Mouse (Mus musculus) G1E (cell line): ENCODE measurements at regions not wholly inside any gene's neighbourhood (a gene's known extent, or its start where the extent isn't known, plus 50 kb on each side); places are given as distances from the start of the nearest gene placed in this dataset.

Source experiments
- CTCF ChIP-seq: IDR thresholded peaks from 2 replicates; pipeline ENCODE4 v1.5.1; 2012; ENCODE audit warnings: low read depth, low read length, inconsistent platforms, mixed read lengths
- GATA1 ChIP-seq: IDR thresholded peaks from 2 replicates; pipeline ENCODE4 v1.6.1; 2012; ENCODE audit warnings: borderline replicate concordance, low read length, inconsistent platforms, mixed read lengths
- GATA2 ChIP-seq: IDR thresholded peaks from 2 replicates; pipeline ENCODE4 v1.6.1; 2012; ENCODE audit warnings: low read depth, low read length, inconsistent platforms, borderline replicate concordance
- POLR2AphosphoS5 ChIP-seq: IDR thresholded peaks from 2 replicates; pipeline ENCODE4 v1.6.1; 2012; ENCODE audit warnings: low read depth, low read length, inconsistent platforms; ENCODE audit not compliant: insufficient replicate concordance
- TAL1 ChIP-seq: conservative IDR thresholded peaks from 2 replicates; pipeline ENCODE4 v1.6.1; 2012; ENCODE audit warnings: low read depth, low read length, inconsistent platforms, mixed read lengths

- no peak for TF ChIP-seq CTCF
- no peak for TF ChIP-seq GATA1
- no peak for TF ChIP-seq POLR2AphosphoS5
- no peak for TF ChIP-seq GATA2
- TF ChIP-seq TAL1, result no peak
Measured at GRCm38 (mm10) chr13:80986657-80987056, 103.5 kb downstream of the Arrdc3 start.
